Mouse (Mus musculus): ENCODE measurements around the gene Mpdu1.

DNA sequence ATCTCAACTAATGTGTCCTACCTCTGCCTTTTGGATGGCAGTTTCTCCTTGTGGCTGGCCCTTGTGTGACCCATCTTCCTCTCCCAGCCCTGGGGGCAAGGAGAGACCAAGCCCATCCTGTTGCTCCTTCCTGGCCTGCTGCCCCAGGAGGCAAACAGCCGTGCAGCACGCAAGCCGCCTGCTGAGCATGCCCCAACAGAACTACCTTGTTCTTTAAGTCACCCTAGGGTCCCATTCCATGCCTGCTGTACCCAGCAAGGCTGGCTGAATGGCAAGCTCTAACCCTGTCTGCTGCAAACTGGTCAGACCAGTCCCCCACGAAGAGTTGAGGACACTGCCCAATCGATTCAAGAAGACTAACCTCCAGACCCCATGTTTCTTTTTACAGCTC, 6.4 kb downstream of the Mpdu1 start:
- TF ChIP-seq POLR2AphosphoS2 (IDR thresholded peaks at IDR 0.05; ENCODE audit: insufficient read length, low read depth) (no peak), POLR2A (IDR thresholded peaks at IDR 0.05; ENCODE audit: insufficient read length, low read depth) (no peak), MAX (IDR thresholded peaks at IDR 0.05; ENCODE audit: low read depth) (no peak)

Data from myocyte (in vitro differentiated cells).